Mouse (Mus musculus) lung, postnatal 36 days (tissue): ENCODE measurements around the gene Fcnb.

Experiments used
- DNase-seq: peaks from one replicate; pipeline ENCODE4 v3.0.0; 2022; ENCODE audit warnings: mixed read lengths

Gene Fcnb

GRCm38 (mm10) chr2:28075616-28076187 is 9.0 kb downstream of the Fcnb start:
- DNase-seq = no peak

GRCm38 (mm10) chr2:28068537-28068878 is 16.2 kb downstream of the Fcnb start:
- DNase-seq = no peak

GRCm38 (mm10) chr2:28067821-28068536 is 16.7 kb downstream of the Fcnb start:
- DNase-seq = no peak

- DNase-seq = no peak
These were observed 17.5 kb downstream of the Fcnb start for GRCm38 (mm10) chr2:28067175-28067574.

GRCm38 (mm10) chr2:28066686-28067085 is 18.0 kb downstream of the Fcnb start:
- no peak for DNase-seq

GRCm38 (mm10) chr2:28065081-28065651 is 19.5 kb downstream of the Fcnb start:
- no peak for DNase-seq

GRCm38 (mm10) chr2:28064339-28065080 is 20.2 kb downstream of the Fcnb start:
- no peak for DNase-seq

GRCm38 (mm10) chr2:28063711-28064338 is 20.9 kb downstream of the Fcnb start:
- no peak for DNase-seq

- no peak for DNase-seq
These were observed 24.8 kb downstream of the Fcnb start for GRCm38 (mm10) chr2:28059922-28060321.

- DNase-seq = no peak
These were observed 37.6 kb downstream of the Fcnb start for GRCm38 (mm10) chr2:28047092-28047491.

GRCm38 (mm10) chr2:28046311-28046710 is 38.4 kb downstream of the Fcnb start:
- DNase-seq = no peak

GRCm38 (mm10) chr2:28044920-28045598 is 39.6 kb downstream of the Fcnb start:
- DNase-seq = no peak

GRCm38 (mm10) chr2:28040466-28040865 is 44.2 kb downstream of the Fcnb start:
- DNase-seq = no peak

GRCm38 (mm10) chr2:28039647-28040325 is 44.9 kb downstream of the Fcnb start:
- no peak for DNase-seq

- no peak for DNase-seq
These were observed 46.1 kb downstream of the Fcnb start for GRCm38 (mm10) chr2:28038391-28039096.

- DNase-seq = peak; percentile 29
These were observed 46.9 kb downstream of the Fcnb start for GRCm38 (mm10) chr2:28037505-28038390.

- no peak for DNase-seq
These were observed 47.9 kb downstream of the Fcnb start for GRCm38 (mm10) chr2:28036788-28037187.

GRCm38 (mm10) chr2:28034011-28034710 is 50.5 kb downstream of the Fcnb start:
- DNase-seq = no peak

GRCm38 (mm10) chr2:28032469-28032868 is 52.2 kb downstream of the Fcnb start:
- no peak for DNase-seq

GRCm38 (mm10) chr2:28031860-28032259 is 52.8 kb downstream of the Fcnb start:
- no peak for DNase-seq
